Mouse (Mus musculus) liver, adult (tissue): ENCODE data around the gene Mindy1.
A peak's percentile ranks its signal among the peaks of the same experiment; 100 is the strongest.

ENCODE experiments used
- GATA4 ChIP-seq: IDR thresholded peaks from 2 replicates; pipeline ENCODE4 v1.6.1; 2014; ENCODE audit warnings: mild to moderate bottlenecking, low read length; ENCODE audit not compliant: insufficient replicate concordance

Gene Mindy1

GRCm38 (mm10) chr3:95281216-95282126 is at the start of gene Mindy1, which contains the start of gene Prune1:
Gene Mindy1, plus strand, starts transcription at chr3:95281345.
Gene Prune1, minus strand, starts transcription at chr3:95282076.
- peak; percentile 39; the same call in 1 of the 2 replicates for TF ChIP-seq GATA4

GRCm38 (mm10) chr3:95232771-95233170 is 48.4 kb upstream of the Mindy1 start:
- no peak for TF ChIP-seq GATA4

- no peak for TF ChIP-seq GATA4
These were observed 47.7 kb upstream of the Mindy1 start for GRCm38 (mm10) chr3:95233303-95233980.

- TF ChIP-seq GATA4 = no peak
These were observed 45.5 kb upstream of the Mindy1 start for GRCm38 (mm10) chr3:95235386-95236301.

- TF ChIP-seq GATA4 = no peak
These were observed 43.5 kb upstream of the Mindy1 start for GRCm38 (mm10) chr3:95237541-95238099.

- no peak for TF ChIP-seq GATA4
These were observed 42.1 kb upstream of the Mindy1 start for GRCm38 (mm10) chr3:95239022-95239421.

- no peak for TF ChIP-seq GATA4
These were observed 41.2 kb upstream of the Mindy1 start for GRCm38 (mm10) chr3:95239971-95240370.

GRCm38 (mm10) chr3:95240900-95241299 is 40.2 kb upstream of the Mindy1 start:
- TF ChIP-seq GATA4 = no peak

GRCm38 (mm10) chr3:95241498-95241897 is 39.6 kb upstream of the Mindy1 start, which contains the start of gene Gm128:
Gene Gm128, minus strand, starts transcription at chr3:95241598.
- TF ChIP-seq GATA4 = no peak

GRCm38 (mm10) chr3:95243086-95243485 is 38.1 kb upstream of the Mindy1 start:
- TF ChIP-seq GATA4 = no peak

GRCm38 (mm10) chr3:95246465-95247231 is 34.5 kb upstream of the Mindy1 start:
- no peak for TF ChIP-seq GATA4

GRCm38 (mm10) chr3:95247660-95248336 is 33.3 kb upstream of the Mindy1 start:
- no peak for TF ChIP-seq GATA4

GRCm38 (mm10) chr3:95250361-95250760 is 30.8 kb upstream of the Mindy1 start:
- TF ChIP-seq GATA4 = no peak
